Mouse (Mus musculus) CD4-positive, CD25-positive, alpha-beta regulatory T cell, adult 4 months (primary cell): ENCODE data around the gene Il17rd. TPM values are rescaled to one million over a fixed set of nuclear protein-coding genes. Genes with fewer than 3 reads are reported as not detected.

Experiments used
- ATAC-seq: one replicate; pipeline ENCODE4 v1.8.0; 2017
- polyA plus RNA-seq, 2 experiments: library from polyadenylated mRNA; unstranded; fragments of 100-300 nt; shearing (Covaris generic); gene quantifications; one replicate each; pipeline ENCODE4 v1.2.1; 2017

Gene Il17rd
- polyA plus RNA-seq, 2 experiments from 2014 or later, result 0.20 TPM

GRCm38 (mm10) chr14:27150011-27150640 is 111.4 kb downstream of the Il17rd start:
- ATAC-seq, result no peak

DNA sequence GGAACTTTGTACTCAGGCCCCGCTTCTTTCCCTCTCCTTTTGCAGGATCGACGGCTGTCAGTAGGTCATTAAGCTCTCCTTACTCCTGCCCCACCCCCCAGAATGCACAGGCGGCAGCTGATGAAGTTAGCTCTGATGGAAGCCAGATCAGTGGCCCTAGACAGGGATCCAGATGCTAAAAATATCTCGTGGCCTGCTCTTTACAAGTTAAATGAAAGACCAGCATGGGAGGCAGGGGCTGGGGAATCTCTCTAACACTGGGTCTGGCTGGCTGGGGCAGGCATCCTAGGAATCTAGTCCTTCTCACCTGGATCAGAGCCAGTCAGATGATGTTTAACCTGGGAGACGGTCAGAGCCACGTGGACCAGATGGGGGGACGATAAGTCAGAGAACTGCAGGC is 112.7 kb downstream of the Il17rd start:
- no peak for ATAC-seq

GRCm38 (mm10) chr14:27155088-27155487 is 116.3 kb downstream of the Il17rd start:
- no peak for ATAC-seq

DNA sequence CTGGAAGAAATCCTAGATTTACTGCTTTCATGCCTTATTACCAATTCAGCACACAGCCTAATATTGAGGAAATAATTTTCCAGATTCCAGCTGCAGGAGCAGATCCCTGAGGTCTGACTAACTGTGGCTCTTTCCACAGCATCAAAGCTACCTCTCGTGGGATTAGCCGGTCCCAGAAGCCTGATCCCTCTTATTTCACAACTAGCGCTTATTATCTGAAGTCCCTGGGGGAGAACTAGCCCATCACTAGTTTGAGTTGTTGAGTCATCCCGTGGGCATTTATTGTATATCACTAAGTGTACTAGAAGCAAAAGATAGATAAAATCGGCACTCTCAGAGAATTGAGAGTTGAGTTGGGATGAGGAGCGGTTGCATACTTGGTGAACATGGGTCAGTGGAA is 117.3 kb downstream of the Il17rd start:
- no peak for ATAC-seq

Other genes with a start within 250 kb of the Il17rd start
- 1 to 10 TPM; 1.0 TPM for gene Asb14, start 144.4 kb upstream of the Il17rd start, polyA plus RNA-seq
- 10 to 100 TPM; 24.3 to 49.1 TPM for gene Appl1, start 67.7 kb upstream of the Il17rd start, polyA plus RNA-seq
- gene Hesx1, start 44.5 kb upstream of the Il17rd start, polyA plus RNA-seq, result 1 to 10 TPM in 1 of 2 experiments, not detected in 1; 1.8 TPM
- 100 to 1,000 TPM; 149 to 256 TPM for gene Arhgef3, start 76.0 kb downstream of the Il17rd start, polyA plus RNA-seq